Mouse (Mus musculus) left cerebral cortex, postnatal 36 days (tissue): ENCODE results near the gene Fkbpl. TPM values are rescaled to one million over a fixed set of nuclear protein-coding genes. Genes with fewer than 3 reads are reported as not detected.

Source experiments
- DNase-seq, 2 experiments: peaks; one replicate each; pipeline ENCODE4 v3.0.0; 2021 to 2022; ENCODE audit warnings: low spot score in 2 of 2, mixed read lengths in 1 of 2
- intact Hi-C: fragments of 180-260 bp; cut with DNase I; formaldehyde crosslinking; loops from one replicate; pipeline ENCODE4 v1.15.1; 2025
- total RNA-seq, 2 experiments: library from RNA; stranded (reverse); gene quantifications; 2 replicates each; pipeline ENCODE4 v1.2.3; 2021

Fkbpl gene
- total RNA-seq, 2 experiments from 2014 or later = 12.3 to 14.1 TPM

DNA sequence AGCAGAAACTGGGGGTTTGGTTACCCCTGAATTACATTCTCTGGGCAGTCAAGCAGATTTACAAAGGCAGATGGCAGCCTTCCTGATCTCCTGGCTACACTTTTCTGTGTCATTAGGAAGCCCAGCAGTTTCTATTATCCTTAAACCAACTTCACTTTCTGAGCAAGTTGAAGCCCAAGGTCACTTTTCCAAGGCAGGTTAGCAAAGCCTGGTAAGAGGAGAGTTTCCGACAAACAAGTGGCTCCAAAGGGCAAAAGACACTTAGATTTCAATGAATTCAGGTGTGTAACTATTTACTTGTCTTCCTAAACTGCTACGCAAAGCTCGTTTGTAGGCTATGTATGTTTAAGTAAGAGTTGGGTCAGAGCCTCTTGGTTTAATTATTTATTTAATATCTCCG is 1.2 kb upstream of the Fkbpl start:
- no peak for DNase-seq
- intact Hi-C loops = no loop called here

DNA sequence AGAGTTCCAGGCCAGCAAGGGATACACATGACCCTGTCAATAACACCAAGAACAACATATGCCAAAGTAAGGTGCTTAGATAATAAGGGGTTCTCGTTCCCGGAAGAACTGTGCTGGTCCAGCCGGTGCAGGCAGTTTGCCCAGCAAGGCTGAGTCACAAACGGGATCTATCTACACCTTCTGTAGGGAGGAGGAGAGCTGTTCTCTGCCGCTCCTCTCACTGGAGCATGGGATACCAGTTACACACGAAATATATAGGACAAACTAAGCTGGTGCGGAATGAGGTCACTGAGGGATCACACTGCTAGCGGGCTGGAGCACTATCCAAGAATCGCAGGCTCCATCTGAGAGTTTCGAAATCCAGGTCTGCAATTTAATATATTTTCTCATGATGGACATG is 620 bp upstream of the Fkbpl start:
- intact Hi-C loops = no loop called here
- DNase-seq = no peak

- DNase-seq = no peak
- intact Hi-C loops = no loop called here
Observed at GRCm38 (mm10) chr17:34645256-34645829, 779 bp downstream of the Fkbpl start.

DNA sequence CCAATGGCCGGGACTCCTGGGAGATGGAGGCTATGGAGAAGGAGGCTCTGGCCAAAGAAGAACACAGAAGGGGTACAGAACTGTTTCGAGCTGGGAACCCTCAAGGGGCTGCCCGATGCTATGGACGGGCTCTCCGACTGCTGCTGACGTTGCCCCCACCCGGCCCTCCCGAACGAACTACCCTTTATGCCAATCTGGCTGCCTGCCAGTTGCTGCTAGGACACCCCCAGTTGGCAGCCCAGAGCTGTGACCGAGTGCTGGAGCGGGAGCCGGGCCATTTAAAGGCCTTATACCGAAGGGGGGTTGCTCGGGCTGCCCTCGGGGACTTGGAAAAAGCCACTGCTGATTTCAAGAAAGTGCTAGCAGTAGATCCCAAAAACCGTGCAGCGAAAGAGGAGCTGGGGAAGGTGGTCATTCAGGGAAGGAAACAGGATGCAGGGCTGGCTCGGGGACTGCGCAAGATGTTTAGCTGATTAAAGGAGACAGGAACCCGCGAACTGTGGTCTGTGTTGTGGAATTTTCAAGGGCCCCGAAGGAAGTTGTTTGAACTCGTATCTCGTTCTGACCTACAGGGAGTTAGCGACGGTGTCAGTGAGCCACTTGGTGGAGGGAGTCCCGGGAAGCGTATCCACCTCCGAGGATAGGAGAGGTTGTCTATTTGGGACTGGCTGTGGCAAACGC is 1.4 kb downstream of the Fkbpl start:
- no peak for DNase-seq
- intact Hi-C loops = no loop called here

DNA sequence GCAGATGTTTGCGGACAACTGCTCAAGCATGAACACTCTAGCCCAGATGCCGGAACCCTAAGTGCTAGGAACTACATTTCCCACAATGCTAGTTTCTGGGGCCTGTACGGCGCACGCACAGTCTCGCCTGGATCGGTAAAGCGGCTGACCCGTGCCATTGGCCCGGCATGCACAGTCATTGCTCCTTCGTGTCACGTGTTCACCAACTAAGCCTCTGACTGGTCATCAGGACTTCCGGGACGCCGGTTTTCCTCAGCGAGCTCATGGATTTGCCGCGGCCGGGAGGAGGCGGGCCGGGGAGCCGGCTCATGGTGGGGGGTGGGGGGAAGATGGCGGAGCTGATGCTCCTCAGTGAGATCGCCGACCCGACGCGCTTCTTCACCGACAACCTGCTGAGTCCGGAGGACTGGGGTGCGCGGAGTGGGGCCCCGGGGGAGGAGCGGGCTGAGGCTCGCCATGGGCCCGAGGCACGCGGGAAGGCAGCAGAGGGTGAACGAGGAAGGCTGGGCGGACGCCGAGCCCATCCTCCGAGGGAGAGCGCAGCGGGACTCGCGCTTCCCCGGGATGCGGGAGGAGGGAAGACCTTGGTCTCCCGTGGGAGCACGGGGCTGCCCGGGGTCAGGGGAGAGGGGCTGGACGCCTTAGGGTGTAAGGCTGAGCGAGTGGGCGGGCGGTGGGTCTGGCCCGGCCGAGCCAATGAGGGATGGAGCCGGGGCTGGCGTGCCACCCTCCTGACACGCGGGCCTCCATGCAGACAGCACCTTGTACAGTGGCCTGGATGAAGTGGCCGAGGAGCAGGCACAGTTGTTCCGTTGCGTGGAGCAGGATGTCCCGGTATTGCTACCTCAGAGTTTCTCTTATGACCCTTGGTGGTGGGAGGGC is 2.6 kb downstream of the Fkbpl start, which contains the start of gene Atf6b:
Gene Atf6b (plus strand): TSS at position 241 of the 882 bp plus-strand sequence.
- peak; percentile 95 to 96 for DNase-seq
- intact Hi-C loops = no loop called here

DNA sequence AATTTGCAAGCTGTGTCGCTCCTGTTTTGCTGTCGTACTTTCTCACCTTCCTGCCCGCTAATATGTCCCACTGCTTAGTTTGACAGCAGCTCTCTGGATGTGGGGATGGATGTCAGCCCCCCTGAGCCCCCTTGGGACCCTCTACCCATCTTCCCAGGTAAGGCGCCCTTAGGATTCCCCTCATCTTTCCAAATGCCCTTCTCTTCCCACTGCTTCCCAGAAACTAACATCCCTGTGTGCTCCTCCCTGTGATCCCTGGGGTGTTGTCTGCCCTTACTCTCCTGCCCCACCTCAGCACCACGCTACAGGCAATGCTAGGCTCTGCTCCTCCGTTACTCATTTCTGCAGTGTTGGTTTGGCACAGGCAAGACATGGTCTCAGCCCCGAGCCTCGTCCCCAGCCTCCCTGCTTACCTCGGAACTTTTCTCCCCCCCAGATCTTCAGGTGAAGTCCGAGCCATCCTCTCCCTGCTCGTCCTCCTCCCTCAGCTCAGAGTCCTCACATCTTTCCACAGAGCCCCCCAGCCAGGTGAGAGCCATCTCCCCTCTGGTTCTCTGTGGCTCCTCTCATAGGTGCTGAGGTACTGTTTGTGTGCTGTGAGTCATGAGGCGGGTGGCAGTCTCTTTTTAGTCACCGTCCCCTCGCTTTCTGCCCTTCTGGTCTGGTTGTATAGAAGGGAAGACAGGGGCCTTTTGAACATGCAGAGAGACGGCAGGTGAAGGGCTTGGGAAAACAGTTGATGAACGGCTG is 3.8 kb downstream of the Fkbpl start:
- no peak for DNase-seq
- intact Hi-C loops = no loop called here

- DNase-seq = no peak
- intact Hi-C loops = no loop called here
Observed at GRCm38 (mm10) chr17:34649106-34649864, 4.7 kb downstream of the Fkbpl start.

DNA sequence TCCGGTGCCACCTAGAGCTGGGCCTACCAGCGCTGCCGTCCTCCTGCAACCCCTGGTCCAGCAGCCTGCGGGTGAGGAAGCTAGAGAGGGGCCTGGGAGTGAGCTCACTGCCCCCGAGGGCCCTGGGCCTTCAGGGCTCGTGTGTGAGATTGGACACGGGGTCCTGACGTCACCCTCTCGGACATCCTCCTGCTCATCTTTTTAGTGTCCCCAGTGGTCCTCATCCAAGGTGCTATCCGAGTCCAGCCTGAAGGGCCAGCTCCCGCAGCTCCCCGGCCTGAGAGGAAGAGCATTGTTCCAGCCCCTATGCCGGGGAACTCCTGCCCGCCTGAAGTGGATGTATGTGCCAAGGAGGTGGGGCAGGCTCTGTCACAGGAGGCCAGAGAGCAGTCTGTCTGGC is 6.2 kb downstream of the Fkbpl start:
- intact Hi-C loops = loop anchor here (5.0 kb wide), 1 partner anchor 187 kb away; the partner anchor contains the start of genes Dxo and Stk19
- DNase-seq = no peak

- intact Hi-C loops = loop anchor here (5.0 kb wide), 1 partner anchor 186 kb away; the partner anchor contains the start of genes Dxo and Stk19
- no peak for DNase-seq
Observed at GRCm38 (mm10) chr17:34651507-34652221, 7.1 kb downstream of the Fkbpl start.

DNA sequence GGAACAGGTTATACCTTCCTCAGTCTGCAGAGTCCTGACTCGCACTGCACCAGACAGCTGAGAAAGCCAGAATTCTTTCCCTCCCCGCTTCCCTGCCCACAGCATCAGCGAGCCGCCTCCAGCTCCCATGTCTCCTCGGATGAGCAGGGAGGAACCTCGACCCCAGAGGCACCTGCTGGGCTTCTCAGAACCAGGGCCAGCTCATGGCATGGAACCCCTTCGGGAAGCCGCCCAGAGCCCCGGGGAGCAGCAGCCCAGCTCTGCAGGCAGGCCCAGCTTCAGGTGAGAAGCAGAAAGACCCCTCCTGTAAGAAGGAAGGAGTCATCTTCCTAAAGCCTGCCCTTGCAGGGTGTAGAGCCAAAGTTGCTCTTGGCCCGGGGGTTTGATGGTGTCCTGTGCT is 8.0 kb downstream of the Fkbpl start:
- intact Hi-C loops = loop anchor here (5.0 kb wide), 1 partner anchor 185 kb away; the partner anchor contains the start of genes Dxo and Stk19
- DNase-seq = no peak

- no peak for DNase-seq
- intact Hi-C loops = loop anchor here (5.0 kb wide), 1 partner anchor 184 kb away; the partner anchor contains the start of genes Dxo and Stk19
Observed at GRCm38 (mm10) chr17:34652985-34653384, 8.4 kb downstream of the Fkbpl start.

DNA sequence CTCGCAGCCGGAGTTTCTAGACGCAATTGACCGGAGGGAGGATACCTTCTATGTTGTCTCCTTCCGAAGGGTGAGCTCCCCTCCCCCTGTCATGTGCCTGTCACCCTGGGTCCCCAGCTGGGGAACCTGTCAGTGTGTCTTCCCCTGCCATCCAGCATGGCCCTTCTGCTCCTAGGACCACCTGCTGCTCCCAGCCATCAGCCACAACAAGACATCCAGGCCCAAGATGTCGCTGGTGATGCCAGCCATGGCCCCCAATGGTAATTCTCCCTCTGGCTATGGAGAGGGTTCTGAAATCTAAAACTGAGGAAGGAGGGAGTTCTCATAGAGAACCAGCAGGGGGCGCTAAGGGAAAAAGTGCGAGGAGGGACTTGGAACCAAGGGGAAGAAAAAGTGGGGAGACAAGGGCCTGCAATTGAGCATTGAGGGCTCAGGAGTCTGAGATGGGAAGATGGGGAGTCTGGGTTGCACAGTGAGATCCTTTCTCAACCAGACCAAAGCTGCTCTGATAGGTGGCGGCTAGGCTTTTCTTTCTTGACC is 9.3 kb downstream of the Fkbpl start:
- no peak for DNase-seq
- intact Hi-C loops = loop anchor here (2.0 to 5.0 kb wide), 2 partner anchors 59 to 183 kb away; partner anchors contain the start of genes Dxo and Stk19

DNA sequence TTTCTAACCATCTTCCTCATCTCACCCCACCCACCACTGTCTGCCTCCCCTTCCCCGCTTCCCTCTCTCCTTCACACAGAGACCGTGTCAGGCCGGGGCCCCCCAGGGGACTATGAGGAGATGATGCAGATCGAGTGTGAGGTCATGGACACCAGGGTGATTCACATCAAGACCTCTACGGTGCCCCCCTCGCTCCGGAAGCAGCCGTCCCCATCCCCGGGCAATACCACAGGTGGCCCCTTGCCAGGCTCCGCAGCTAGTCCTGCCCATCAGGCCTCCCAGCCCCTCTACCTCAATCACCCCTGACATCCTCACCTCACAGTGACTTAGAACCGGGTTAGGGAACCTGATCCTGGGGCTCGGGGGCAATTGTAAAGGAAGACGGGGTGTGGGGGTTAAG is 9.8 kb downstream of the Fkbpl start:
- intact Hi-C loops = loop anchor here (2.0 to 5.0 kb wide), 2 partner anchors 58 to 183 kb away; partner anchors contain the start of genes Dxo and Stk19
- no peak for DNase-seq

GRCm38 (mm10) chr17:34655160-34655559 is 10.6 kb downstream of the Fkbpl start:
- DNase-seq = no peak
- intact Hi-C loops = loop anchor here (2.0 kb wide), 1 partner anchor 58 kb away; no protein-coding TSS in a partner anchor

GRCm38 (mm10) chr17:34655581-34655991 is 11.0 kb downstream of the Fkbpl start:
- intact Hi-C loops = loop anchor here (2.0 kb wide), 1 partner anchor 57 kb away; no protein-coding TSS in a partner anchor
- DNase-seq = peak in 1 of 2 experiments; percentile 64

DNA sequence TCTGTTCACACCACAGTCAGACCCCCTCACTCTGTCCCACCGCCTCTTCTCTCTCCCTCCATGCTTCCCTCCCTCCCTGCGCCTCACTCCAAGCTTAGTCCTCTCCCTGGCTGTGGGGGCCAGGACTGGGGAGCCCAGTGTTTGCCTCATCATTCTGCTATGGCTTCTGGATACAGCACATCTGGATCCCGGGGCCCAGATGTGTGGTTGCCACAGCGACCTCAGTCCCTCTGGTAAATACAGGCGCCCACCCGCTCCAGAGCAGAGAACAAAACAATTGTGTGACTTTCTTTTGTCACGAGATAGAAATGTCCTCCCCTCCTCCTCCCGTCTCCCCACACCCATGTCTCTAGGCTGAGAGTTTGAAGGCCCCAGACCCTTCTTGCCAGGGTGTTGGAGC is 12.1 kb downstream of the Fkbpl start:
- intact Hi-C loops = no loop called here
- DNase-seq = no peak

DNA sequence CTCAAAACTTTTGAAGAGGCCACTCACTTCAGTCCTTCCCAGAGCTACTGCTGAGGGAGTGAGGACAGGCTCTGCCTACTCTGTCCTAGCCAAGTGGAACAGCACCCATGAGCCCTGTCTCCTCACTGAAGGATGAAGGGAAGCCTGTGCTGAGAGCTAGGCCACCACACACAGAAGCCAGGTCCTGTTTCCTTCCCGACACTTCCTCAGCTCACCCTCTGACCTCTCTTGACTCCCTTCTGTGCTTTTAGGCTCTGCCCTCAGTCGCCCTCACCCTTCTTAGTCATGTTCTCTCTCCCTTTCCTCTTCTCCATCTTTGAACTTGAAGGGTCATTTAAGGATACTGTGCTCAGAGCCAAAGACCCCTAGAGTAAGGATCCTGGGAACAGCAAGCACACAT is 12.7 kb downstream of the Fkbpl start:
- DNase-seq = no peak
- intact Hi-C loops = no loop called here

DNA sequence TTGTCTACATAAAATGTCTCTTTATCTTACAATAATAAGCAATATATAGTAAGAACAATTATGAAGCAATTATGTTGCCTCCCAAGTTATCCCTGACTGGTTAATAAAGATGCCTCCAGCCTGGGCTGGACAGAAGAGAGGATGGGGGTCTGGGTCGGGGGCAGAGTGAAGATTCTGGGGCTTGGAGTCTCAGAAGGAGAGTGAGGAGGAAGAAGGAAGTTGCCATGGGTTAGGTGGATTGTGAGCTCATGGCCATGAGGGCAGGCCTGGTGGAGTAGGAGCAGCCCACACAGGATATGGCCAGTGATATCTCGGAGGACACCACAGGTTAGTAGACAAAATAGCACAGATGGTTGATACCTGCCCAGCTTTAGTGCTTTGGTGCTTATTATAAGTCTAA is 13.6 kb downstream of the Fkbpl start:
- intact Hi-C loops = no loop called here
- no peak for DNase-seq
